Mouse (Mus musculus): Measurements from ENCODE around the gene Smpd2.

Gene Smpd2

DNA sequence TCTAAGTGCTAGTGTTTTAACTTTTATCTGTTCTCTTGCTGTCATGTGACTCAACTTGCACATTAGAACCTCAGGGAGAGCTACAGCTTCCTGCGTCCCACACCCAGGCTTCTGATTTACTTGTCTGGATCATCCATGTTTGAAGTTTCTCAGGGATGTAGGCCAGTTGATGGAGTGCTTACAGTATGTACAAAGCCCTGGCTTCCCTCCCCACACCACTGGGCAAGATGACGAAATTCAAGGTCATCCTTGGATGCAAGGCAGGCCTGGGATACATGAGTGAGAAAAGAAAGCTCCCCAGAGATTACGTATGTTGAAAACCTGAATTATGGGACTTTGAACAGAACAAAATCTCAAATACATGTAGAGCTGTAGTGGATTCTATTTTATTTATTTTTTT lies 37.4 kb downstream of the Smpd2 start:
- DNase-seq (ENCODE audit: extremely low read depth, low read depth) = no peak

DNA sequence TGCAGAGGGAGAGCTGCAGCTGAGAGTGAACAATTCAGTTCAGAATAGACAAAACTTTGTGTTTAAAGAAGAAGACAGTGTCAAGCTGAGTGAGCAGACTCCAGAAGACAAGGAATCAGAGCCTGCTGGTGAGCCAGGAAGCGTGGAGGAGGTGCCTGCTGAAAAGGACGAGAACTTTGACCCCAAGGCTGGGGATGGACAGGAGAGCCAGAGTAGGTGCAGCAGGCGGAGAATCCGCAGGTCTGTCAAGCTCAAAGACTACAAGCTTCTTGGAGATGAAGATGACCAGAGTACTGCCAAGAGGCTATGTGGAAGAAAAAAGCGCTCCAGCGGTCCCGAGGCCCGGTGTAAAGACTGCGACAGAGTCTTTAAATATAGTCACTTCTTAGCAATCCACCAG lies 38.5 kb downstream of the Smpd2 start:
- no peak for DNase-seq (ENCODE audit: extremely low read depth, low read depth)

DNA sequence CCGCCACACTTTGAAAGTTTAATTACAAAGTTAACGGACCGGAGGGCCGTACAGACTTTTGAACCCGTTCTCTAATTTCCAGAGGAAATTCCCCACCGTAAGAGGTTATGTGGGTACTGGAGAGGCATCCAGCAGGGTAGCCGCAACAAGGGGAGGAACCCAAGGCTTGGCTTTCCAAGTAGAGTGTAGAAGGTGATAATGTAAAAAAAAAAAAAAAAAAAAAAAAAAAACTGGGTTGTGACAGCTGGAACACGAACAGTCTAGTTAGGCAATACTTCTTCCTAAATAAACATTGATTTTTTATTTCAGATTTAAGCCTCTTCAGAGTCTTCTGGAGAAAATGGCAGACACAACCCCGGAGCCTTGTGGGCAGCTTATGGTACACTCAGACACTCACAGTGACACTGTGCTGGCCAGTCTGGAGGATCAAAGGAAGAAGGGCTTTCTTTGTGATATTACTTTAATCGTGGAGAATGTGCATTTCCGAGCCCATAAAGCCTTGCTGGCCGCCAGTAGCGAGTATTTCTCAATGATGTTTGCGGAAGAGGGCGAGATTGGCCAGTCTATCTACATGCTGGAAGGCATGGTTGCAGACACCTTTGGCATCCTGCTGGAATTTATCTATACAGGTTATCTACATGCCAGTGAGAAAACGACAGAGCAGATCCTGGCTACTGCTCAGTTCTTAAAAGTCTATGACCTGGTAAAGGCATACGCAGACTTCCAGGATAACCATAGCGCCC lies 39.2 kb downstream of the Smpd2 start:
- no peak for DNase-seq (ENCODE audit: extremely low read depth, low read depth)

DNA sequence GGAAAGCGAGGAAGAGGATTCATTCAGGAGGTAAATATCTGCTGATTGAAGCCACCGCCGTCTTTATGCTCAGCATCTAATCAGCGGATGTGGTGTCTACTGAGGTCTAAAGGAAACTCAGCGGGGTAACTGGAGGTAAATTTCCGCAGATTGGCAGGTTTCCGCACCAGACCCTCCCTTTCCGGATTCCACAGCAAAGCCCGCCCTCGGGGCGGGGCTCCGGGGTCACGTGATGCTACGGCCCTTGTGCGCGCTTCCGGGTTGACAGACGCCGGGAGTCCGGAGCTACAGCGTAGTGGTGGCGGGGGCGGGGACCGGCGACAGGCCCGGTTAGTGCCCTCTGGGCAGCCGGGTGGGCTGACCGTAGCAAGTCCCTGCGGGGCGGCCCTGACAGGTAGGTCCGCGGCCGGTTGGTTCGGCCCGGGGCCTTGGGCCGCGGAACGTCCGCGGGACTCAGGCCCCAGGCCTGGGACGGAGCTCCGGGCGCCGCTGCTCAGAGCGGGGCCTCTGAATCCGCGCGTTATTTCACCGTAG lies 40.0 kb downstream of the Smpd2 start, which contains the start of gene Zbtb24:
Gene Zbtb24 (plus strand): TSS at position 247 of the 534 bp plus-strand sequence.
- DNase-seq (ENCODE audit: extremely low read depth, low read depth) = peak; percentile 87

DNA sequence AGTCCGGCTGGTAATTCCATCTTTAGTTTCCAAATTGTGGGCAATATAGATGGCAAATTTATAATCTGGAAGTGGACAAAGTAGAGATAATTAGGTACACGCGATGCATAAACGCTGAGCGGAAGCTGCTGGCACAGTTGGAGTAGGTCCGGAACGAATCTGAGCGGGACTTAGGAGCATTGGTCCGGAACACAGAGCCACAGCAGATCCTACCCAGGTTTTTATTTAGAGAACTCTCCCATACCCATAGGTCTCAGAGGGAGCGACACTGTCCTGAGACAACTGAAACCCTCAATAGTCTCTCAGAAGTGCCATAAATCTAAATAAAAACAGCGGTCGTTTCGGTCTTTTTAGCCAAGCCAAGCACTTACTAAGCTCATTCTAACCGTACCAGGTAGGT lies 40.5 kb downstream of the Smpd2 start:
- no peak for DNase-seq (ENCODE audit: extremely low read depth, low read depth)

DNA sequence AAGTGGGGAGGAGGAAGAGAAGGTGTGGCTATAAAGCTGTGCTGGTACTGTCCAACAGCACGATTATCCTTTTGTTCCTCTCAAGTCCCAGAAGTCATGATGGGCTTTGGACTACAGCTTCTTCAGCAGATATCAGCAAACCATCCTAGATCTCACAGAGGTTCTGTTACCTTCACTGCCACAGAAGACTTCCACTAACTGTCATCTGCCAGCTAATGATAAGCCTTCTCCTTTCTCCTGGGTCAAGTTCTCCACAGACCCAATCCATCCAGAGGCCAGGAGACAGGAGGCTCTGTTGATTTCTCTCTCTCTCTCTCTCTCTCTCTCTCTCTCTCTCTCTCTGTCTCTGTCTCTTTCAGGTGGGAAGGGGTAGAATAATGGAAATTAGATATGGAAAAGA lies 42.0 kb downstream of the Smpd2 start:
- no peak for DNase-seq (ENCODE audit: extremely low read depth, low read depth)

Measured in MEL-GATA-1-ER (cell line).